Mouse (Mus musculus): Measurements from ENCODE around the gene Cdh13. TPM values are rescaled to one million over a fixed set of nuclear protein-coding genes. Genes with fewer than 3 reads are reported as not detected.

Gene Cdh13
- polyA plus RNA-seq, 1 experiment from 2014 or later: 120 TPM

DNA sequence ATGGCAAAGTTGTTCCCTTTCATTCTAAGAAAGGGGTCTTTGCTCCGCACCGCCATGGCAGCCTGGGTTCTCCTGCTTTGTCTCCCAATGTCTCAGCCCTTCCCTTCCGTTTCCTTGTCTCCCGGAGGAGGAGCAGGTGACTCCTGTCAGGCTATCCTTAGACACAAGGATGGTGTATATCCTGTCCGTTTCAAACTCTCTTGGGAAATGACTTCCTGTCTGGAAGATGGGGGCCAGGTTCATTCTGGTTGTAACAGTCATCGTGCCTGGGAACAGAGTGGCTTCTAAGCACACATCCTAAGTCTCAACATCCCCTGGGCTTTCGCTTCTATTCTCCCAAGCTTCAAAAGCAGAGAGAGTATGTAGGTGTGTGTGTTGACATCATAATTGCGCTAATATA is 571.1 kb downstream of the Cdh13 start:
- Histone ChIP-seq H3K9ac (ENCODE audit: low read depth, low read length) (no peak overlapping the region), H3K4me3 (ENCODE audit: low read length) (no peak overlapping the region), H3K4me1 (ENCODE audit: control insufficient read depth, insufficient read depth, low read depth, low read length) (no peaks in the 10 kb centered on the region; the same call in 1 of the 2 replicates), H3K27ac (ENCODE audit: low read depth, low read length) (no peak overlapping the region), H3K27me3 (replicated peaks; ENCODE audit: control insufficient read depth, insufficient read depth, low read length) (no peaks in the 10 kb centered on the region), H3K9me3 (ENCODE audit: control insufficient read depth, low read length) (no peaks in the 10 kb centered on the region), H3K36me3 (ENCODE audit: control insufficient read depth, insufficient read depth, low read length) (no peaks in the 10 kb centered on the region), H3K4me2 (ENCODE audit: low read length) (no peak overlapping the region)
- no peak for ATAC-seq
- WGBS: 87% methylated on average over 8 of the region's 8 CpGs

DNA sequence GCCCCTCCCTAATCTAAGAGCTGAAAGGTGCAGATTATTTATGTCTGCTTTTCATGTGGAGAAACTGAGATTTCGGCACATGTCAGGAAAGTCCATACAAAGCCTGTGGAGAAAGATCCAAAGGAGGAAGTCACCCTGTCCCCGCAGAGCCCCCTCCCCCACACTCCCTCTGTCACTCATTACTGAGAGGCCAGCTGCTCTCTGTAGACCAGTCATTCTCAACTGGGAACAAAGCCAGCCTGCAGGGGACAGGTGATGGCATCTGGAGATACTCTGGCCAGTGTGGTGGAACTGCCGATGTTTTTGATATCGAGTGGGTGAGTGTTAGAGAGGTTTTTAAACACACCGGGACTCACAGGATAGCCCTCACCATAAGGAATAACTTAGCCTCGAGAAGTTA is 582.8 kb downstream of the Cdh13 start:
- Histone ChIP-seq H3K4me2 (ENCODE audit: low read length) (no peak overlapping the region), H3K36me3 (ENCODE audit: control insufficient read depth, insufficient read depth, low read length) (no peaks in the 10 kb centered on the region), H3K4me1 (ENCODE audit: control insufficient read depth, insufficient read depth, low read depth, low read length) (no peaks in the 10 kb centered on the region; the same call in 1 of the 2 replicates), H3K9ac (ENCODE audit: low read depth, low read length) (no peak overlapping the region), H3K4me3 (ENCODE audit: low read length) (no peak overlapping the region), H3K9me3 (ENCODE audit: control insufficient read depth, low read length) (no peaks in the 10 kb centered on the region), H3K27me3 (replicated peaks; ENCODE audit: control insufficient read depth, insufficient read depth, low read length) (no peaks in the 10 kb centered on the region), H3K27ac (ENCODE audit: low read depth, low read length) (no peak overlapping the region)
- WGBS: 69% methylated on average over 6 of the region's 6 CpGs
- no peak for ATAC-seq

- Histone ChIP-seq H3K36me3 (ENCODE audit: control insufficient read depth, insufficient read depth, low read length) (no peaks in the 10 kb centered on the region), H3K27ac (ENCODE audit: low read depth, low read length) (no peak overlapping the region), H3K4me2 (ENCODE audit: low read length) (no peak overlapping the region), H3K9me3 (ENCODE audit: control insufficient read depth, low read length) (no peaks in the 10 kb centered on the region), H3K27me3 (replicated peaks; ENCODE audit: control insufficient read depth, insufficient read depth, low read length) (no peaks in the 10 kb centered on the region), H3K4me3 (ENCODE audit: low read length) (no peak overlapping the region), H3K4me1 (ENCODE audit: control insufficient read depth, insufficient read depth, low read depth, low read length) (no peaks in the 10 kb centered on the region), H3K9ac (ENCODE audit: low read depth, low read length) (no peak overlapping the region)
- no peak for ATAC-seq
- 83% methylated on average over 8 of the region's 8 CpGs for WGBS
Observed at GRCm38 (mm10) chr8:118870711-118871110, 587.2 kb downstream of the Cdh13 start.

DNA sequence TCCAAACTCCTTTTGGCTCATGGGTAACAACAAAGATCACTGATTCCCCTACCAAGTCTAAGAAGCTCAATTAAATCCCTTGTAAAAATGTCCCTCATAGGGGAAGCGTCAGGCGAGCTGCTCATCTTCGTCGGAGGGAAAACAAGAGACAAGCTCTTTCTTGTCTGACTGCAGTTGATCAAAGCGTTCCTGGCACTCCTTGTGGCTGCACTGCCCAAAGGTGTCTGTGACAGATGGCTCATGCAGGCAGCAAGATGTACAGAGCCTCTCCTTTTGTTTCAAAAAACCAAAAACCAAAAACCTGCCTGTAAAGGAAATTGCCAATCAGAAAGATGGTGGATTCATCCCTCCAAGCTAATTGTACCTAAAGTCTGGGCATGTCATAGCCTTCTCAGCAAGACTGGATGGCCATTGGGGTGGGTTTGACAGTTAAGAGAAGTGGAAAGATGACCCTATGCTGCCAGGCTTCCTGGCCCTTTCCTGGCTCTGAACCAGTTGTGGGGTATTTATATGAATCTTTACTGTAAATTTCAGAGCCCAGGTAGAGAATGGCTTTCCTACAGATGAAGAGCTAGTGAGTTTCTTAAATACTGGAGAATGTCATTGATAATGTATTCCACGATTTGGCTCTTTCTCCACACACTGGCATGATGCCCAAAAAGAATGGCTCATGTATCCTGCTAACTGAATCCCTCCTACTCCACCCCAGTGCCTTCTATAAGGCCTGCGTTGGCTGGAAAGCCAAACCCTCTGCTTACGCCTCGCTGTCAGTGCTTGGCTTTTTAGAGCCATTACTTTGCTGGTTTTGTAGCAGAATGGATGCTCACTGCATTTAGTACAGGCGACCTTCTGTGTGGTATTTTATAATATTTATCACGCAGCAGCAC is 596.6 kb downstream of the Cdh13 start:
- Histone ChIP-seq H3K4me1 (ENCODE audit: control insufficient read depth, insufficient read depth, low read depth, low read length) (no peaks in the 10 kb centered on the region), H3K4me2 (ENCODE audit: low read length) (no peak overlapping the region), H3K27ac (ENCODE audit: low read depth, low read length) (peak overlapping the region; percentile 39; the same call in 1 of the 2 replicates), H3K27me3 (replicated peaks; ENCODE audit: control insufficient read depth, insufficient read depth, low read length) (no peaks in the 10 kb centered on the region), H3K36me3 (ENCODE audit: control insufficient read depth, insufficient read depth, low read length) (no peaks in the 10 kb centered on the region), H3K9ac (ENCODE audit: low read depth, low read length) (no peak overlapping the region), H3K9me3 (ENCODE audit: control insufficient read depth, low read length) (no peaks in the 10 kb centered on the region), H3K4me3 (ENCODE audit: low read length) (no peak overlapping the region)
- no peak; the same call in 1 of the 2 replicates for ATAC-seq
- 69% methylated on average over 11 of the region's 11 CpGs for WGBS

- no peak overlapping the region for H3K4me3 ChIP-seq (ENCODE audit: low read length)
- H3K4me1 ChIP-seq (ENCODE audit: control insufficient read depth, insufficient read depth, low read depth, low read length): no peaks in the 10 kb centered on the region
- no peak overlapping the region for H3K9ac ChIP-seq (ENCODE audit: low read depth, low read length)
- no peaks in the 10 kb centered on the region for H3K36me3 ChIP-seq (ENCODE audit: control insufficient read depth, insufficient read depth, low read length)
- H3K27me3 ChIP-seq (replicated peaks; ENCODE audit: control insufficient read depth, insufficient read depth, low read length): no peaks in the 10 kb centered on the region
- no peak overlapping the region for H3K27ac ChIP-seq (ENCODE audit: low read depth, low read length)
- WGBS: 56% methylated on average over 8 of the region's 8 CpGs
- H3K9me3 ChIP-seq (ENCODE audit: control insufficient read depth, low read length): no peaks in the 10 kb centered on the region
- no peak for ATAC-seq
- no peak overlapping the region for H3K4me2 ChIP-seq (ENCODE audit: low read length)
Observed at GRCm38 (mm10) chr8:118884296-118884695, 600.8 kb downstream of the Cdh13 start.

DNA sequence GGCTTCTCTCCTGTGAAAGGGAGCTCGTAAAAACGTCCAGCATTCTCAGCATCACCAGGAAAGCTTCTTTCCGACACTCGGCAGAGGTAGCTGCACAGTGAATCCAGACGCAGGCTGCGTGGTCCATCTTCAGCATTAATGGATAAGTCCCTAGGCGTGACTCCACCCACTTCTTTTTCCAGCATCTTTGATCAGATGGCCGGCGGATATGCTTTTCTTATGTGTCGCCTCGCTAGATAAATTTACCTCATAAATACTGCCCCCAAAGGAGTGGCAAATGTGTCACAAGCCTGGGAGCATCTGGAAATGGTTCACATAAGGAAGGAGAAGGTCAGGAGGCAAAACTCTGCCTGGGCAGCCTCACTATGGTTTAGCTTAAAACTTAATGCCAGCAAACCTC is 601.5 kb downstream of the Cdh13 start:
- Histone ChIP-seq H3K9ac (ENCODE audit: low read depth, low read length) (no peak overlapping the region), H3K27me3 (replicated peaks; ENCODE audit: control insufficient read depth, insufficient read depth, low read length) (no peaks in the 10 kb centered on the region), H3K4me1 (ENCODE audit: control insufficient read depth, insufficient read depth, low read depth, low read length) (no peaks in the 10 kb centered on the region), H3K36me3 (ENCODE audit: control insufficient read depth, insufficient read depth, low read length) (no peaks in the 10 kb centered on the region), H3K27ac (ENCODE audit: low read depth, low read length) (no peak overlapping the region), H3K4me2 (ENCODE audit: low read length) (no peak overlapping the region), H3K9me3 (ENCODE audit: control insufficient read depth, low read length) (no peaks in the 10 kb centered on the region), H3K4me3 (ENCODE audit: low read length) (no peak overlapping the region)
- WGBS: 72% methylated on average over 11 of the region's 11 CpGs
- no peak for ATAC-seq

DNA sequence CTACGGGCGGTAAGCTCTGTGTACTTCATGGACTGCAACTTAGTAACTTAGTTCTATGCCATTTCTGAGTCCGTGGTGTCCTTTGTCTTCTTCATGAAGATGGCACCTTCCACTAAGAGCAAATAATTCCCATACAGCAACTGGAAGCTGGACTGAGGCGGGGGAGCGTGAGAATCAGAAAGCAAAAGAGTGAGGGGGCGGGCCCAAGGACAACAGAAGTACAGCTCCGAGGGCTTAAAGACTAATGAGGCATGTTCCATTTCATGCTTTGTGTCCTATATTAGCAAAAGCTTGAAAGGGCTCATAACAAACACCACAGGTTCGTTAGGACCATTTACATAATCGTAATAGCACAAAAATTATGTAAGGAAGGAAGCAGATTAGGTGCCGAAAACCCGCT is 618.9 kb downstream of the Cdh13 start:
- ATAC-seq: no peak
- H3K4me1 ChIP-seq (ENCODE audit: control insufficient read depth, insufficient read depth, low read depth, low read length): peaks cover 2% of the 10 kb centered on the region; the same call in 1 of the 2 replicates
- H3K27me3 ChIP-seq (replicated peaks; ENCODE audit: control insufficient read depth, insufficient read depth, low read length): no peaks in the 10 kb centered on the region
- WGBS: 66% methylated on average over 11 of the region's 11 CpGs
- no peak overlapping the region for H3K4me3 ChIP-seq (ENCODE audit: low read length)
- no peak overlapping the region for H3K27ac ChIP-seq (ENCODE audit: low read depth, low read length)
- H3K4me2 ChIP-seq (ENCODE audit: low read length): no peak overlapping the region
- H3K9me3 ChIP-seq (ENCODE audit: control insufficient read depth, low read length): no peaks in the 10 kb centered on the region
- no peaks in the 10 kb centered on the region for H3K36me3 ChIP-seq (ENCODE audit: control insufficient read depth, insufficient read depth, low read length)
- no peak overlapping the region for H3K9ac ChIP-seq (ENCODE audit: low read depth, low read length)

GRCm38 (mm10) chr8:118916513-118916912 is 633.0 kb downstream of the Cdh13 start:
- Histone ChIP-seq H3K4me2 (ENCODE audit: low read length) (no peak overlapping the region), H3K9ac (ENCODE audit: low read depth, low read length) (no peak overlapping the region), H3K36me3 (ENCODE audit: control insufficient read depth, insufficient read depth, low read length) (no peaks in the 10 kb centered on the region), H3K27me3 (replicated peaks; ENCODE audit: control insufficient read depth, insufficient read depth, low read length) (no peaks in the 10 kb centered on the region), H3K4me1 (ENCODE audit: control insufficient read depth, insufficient read depth, low read depth, low read length) (no peaks in the 10 kb centered on the region), H3K9me3 (ENCODE audit: control insufficient read depth, low read length) (peaks cover 3% of the 10 kb centered on the region), H3K4me3 (ENCODE audit: low read length) (no peak overlapping the region), H3K27ac (ENCODE audit: low read depth, low read length) (no peak overlapping the region)
- ATAC-seq: no peak
- 93% methylated on average over 3 of the region's 3 CpGs for WGBS

DNA sequence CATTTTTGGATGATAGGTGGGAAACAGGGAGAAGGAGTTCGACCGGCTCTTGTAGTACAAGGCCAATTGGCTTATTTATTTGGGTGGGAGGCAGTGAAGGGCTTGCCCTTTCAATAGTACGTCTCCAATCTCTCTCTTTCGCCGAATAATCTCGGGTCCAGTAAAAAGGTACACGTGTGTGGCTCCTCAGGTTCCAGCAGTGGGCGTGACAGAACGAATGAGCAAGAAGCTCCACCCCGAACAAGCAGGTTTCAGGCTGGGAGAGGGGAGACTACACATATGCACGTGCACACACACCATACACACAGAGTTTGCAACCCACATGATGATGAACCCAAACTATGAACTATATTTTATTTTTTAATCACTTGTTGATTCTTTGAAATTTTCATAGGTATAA is 653.9 kb downstream of the Cdh13 start:
- Histone ChIP-seq H3K4me3 (ENCODE audit: low read length) (no peak overlapping the region), H3K36me3 (ENCODE audit: control insufficient read depth, insufficient read depth, low read length) (no peaks in the 10 kb centered on the region), H3K4me1 (ENCODE audit: control insufficient read depth, insufficient read depth, low read depth, low read length) (peaks cover 4% of the 10 kb centered on the region), H3K9me3 (ENCODE audit: control insufficient read depth, low read length) (no peaks in the 10 kb centered on the region), H3K27ac (ENCODE audit: low read depth, low read length) (no peak overlapping the region), H3K27me3 (replicated peaks; ENCODE audit: control insufficient read depth, insufficient read depth, low read length) (no peaks in the 10 kb centered on the region), H3K9ac (ENCODE audit: low read depth, low read length) (no peak overlapping the region), H3K4me2 (ENCODE audit: low read length) (no peak overlapping the region)
- WGBS: 24% methylated on average over 11 of the region's 11 CpGs
- ATAC-seq: no peak
